Mouse (Mus musculus): ENCODE measurements at regions not wholly inside any gene's neighbourhood (a gene's known extent, or its start where the extent isn't known, plus 50 kb on each side); places are given as distances from the start of the nearest gene placed in this dataset.
"Not testable (repeated sequence)": the region's sequence is repeated elsewhere in the genome, so short reads cannot be mapped to it uniquely, and the experiment has no call there.

- in situ Hi-C loops (cut with MboI, MseI): loop anchor here in 1 of 2 experiments (10.0 kb wide), 1 partner anchor 1649 kb away; the partner anchor contains the start of gene Khdc1b
Measured at GRCm38 (mm10) chr1:23034271-23034670, 67.8 kb downstream of the 4933415F23Rik start.

DNA sequence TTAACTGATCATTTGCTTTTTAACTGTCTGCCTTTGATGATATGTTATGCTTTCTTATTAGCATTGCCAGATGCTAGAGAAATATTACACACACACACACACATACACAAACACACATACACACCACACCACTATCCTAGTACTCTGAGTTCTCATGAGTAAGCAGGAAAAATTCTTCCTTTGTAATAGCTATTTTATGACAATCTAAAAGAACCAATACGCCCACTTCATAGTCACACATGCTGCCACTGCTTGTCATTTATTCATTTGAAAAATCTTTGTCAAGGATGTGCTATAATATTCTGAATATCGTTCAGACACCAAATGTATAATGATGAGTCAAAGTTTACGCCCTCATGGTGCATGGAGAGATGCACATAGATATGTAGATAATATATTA is 78.5 kb downstream of the 4933415F23Rik start:
- in situ Hi-C loops (cut with MboI, MseI): no loop called here

DNA sequence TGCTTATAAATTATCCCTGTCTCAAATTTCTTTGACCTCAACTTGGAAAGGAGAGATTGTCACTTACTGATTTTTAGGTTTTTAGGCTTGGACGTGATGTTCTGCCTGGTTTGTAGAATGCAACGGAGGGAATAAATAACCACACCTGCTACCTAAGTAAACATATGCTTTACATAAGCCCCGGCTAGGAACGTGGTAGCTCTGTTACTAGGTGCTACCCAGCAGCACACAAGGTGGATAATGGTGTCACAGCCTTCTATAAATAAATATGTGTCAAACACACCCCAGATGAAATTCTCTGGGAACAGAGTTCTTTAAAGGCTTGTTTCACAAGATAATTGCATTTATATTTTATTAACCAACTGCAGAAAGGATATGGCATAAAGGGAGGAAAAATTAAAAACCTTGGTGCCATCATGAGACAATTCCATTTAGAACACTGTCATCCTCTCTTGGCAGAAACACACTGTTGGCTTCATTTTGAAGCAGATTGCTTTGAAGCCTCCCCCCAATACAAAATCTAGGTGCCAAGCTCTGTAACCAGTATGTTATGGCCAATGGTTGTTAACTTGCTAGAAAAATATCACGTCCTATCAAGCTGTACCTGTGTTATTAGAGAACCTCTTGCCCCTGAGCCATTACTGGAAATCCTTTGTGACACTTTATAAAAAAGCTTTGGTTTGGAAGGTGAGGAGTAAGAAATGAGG is 94.1 kb downstream of the 4933415F23Rik start:
- in situ Hi-C loops (cut with MboI, MseI): no loop called here

DNA sequence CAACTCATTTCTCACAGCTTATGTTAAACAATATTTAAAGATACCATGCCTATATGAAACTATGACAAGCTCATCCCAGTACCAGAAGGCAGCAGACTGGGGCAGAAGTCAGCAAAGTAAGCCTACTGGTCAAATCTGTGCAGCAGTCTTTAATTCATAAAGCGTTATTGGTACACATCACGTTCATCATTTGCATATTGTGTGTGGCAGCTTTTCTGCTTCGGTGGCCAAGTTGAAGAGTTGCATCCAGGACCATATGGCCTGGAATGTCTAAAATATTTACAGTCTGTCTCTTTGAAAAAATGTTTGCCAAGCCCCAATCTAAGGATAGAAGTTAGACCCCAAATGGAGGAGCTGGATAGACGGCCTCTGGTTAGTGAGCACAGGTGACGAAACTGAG is 97.2 kb downstream of the 4933415F23Rik start:
- in situ Hi-C loops (cut with MboI, MseI): no loop called here

DNA sequence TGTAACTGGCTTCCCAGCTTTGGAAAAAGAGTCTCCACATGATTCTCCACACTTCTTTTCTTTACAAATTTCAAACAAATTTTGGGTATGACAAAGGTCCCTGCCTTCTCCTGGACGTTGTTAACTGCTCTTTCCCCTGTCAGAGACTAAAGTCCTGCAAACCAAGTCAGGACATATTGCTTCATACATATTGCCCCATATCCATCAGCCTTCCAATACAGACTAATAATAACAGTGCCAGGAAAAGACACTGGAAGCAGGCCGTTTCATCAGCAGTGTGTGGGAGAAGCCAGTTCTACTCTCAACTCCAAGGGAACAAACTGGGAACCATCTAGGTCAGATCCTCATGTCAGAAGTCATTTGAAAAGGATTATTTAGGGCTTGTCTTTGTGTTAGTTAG is 105.4 kb downstream of the 4933415F23Rik start:
- in situ Hi-C loops (cut with MboI, MseI): no loop called here

DNA sequence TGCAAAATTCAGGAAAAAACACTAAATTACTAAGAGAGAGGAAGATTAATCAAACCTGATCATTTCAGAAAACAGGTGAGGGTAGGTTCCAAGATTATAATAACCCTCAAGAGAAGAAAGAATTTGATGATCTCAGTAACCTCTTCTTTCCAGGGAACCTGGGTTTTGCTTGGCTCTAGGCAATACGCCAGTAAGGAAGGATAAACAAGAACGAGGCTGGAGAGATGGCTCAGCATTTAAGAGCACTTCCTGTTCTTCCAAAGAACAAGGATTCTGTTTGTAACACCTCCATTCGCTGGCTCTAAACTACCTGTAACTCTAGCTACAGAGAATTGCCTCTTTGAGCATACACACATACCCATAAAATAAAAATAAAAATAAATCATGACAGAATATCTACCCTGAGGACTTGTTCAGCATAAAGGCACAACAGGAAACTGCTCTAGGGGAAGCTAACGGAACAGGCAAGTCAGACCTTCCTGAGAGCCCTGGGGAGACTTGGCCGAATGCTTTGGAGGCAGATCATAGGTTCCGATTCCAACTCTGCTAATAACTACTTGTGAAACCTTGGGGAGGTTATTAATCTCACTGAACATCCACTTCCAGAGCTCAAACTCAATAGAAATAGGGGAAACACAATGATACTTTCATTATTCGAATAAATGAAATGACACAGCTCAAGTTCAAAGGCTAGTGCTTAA is 112.4 kb downstream of the 4933415F23Rik start:
- in situ Hi-C loops (cut with MboI, MseI): no loop called here

GRCm38 (mm10) chr1:22987521-22987920 is 114.5 kb downstream of the 4933415F23Rik start:
- in situ Hi-C loops (cut with MboI, MseI): no loop called here

GRCm38 (mm10) chr1:22984276-22984675 is 117.8 kb downstream of the 4933415F23Rik start:
- in situ Hi-C loops (cut with MboI, MseI): not testable (repeated sequence)

- in situ Hi-C loops (cut with MboI, MseI): no loop called here
Measured at GRCm38 (mm10) chr1:22974917-22975316, 127.1 kb downstream of the 4933415F23Rik start.

GRCm38 (mm10) chr1:22943995-22944394 is 138.2 kb upstream of the Rims1 start:
- in situ Hi-C loops (cut with MboI, MseI): no loop called here

DNA sequence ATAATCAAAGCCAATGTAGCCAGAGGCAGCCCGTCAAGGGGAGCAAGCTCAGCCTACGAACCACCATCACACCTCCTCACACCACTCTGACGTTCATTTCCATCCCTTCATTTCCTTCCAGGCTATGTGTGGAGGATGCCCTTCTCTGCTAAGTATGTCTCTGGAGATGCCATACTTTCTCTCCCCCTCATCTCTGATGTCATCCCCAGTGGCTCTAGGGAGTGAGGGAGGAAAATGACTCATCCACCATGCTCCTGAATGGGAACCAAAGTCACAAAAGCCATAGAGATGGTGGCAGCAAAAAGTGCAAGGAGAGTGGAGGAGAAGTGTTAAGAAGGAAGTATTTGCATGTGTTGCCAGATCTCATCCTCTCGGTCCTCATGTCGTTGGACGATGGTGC is 134.0 kb upstream of the Rims1 start:
- in situ Hi-C loops (cut with MboI, MseI): no loop called here

DNA sequence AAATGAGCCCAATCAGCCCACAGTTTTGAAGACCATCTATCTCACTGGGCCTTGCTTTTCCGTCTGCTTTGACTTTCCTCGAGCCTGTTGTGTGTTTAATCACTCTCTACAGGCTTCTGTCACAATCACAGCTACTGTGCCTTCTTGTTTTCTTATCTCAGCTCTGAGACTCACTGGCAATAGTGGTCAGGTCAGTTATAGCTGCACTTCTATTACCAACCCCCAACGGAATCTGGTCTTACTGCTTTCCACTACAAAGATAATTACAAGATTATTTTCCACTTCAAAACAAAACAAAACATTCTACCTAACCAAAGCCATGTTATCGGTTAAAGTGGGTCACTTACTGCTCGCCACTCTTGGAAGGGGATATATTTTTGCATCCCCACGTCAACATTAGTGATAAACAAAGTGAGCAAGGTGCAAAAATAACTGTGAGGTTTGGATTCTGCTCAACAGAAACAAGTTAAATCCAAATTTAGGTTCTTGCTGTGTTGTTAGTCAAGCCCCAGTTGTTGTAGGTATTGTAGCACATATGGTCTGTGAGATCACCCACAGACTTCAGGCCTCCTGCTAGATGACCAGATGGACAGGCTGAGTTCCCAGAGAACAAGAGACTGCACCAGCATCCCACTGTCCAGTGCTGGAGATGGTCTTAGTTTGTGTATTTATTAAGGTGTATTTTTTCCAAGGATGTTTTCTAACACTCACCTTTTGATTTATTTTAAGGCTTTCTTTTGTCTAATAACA is 125.5 kb upstream of the Rims1 start:
- in situ Hi-C loops (cut with MboI, MseI): no loop called here

- in situ Hi-C loops (cut with MboI, MseI): no loop called here
Measured at GRCm38 (mm10) chr1:22902992-22903391, 97.2 kb upstream of the Rims1 start.

- in situ Hi-C loops (cut with MboI, MseI): no loop called here
Measured at GRCm38 (mm10) chr1:22901018-22901625, 95.3 kb upstream of the Rims1 start.

GRCm38 (mm10) chr1:22895099-22895498 is 89.3 kb upstream of the Rims1 start:
- in situ Hi-C loops (cut with MboI, MseI): no loop called here

DNA sequence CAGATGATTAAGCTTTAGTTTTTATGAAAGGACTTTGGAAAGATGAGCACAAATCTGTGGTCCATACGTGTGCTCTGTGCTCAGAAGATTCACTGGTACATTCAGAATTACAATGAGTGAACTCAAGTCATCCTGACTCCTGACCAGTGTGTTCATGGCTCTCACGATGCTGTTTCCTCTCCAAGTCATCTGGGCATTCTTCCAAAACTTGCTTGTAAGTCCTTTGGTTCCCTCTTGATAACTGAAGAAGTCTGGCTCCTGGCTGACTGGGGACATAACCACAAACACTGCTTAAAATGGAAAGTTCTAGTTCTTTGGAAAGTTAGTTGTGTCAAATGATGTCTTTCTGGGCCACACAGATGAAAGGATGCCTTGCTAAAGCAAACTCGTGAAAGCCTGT is 57.2 kb upstream of the Rims1 start:
- in situ Hi-C loops (cut with MboI, MseI): no loop called here
